Mouse (Mus musculus): Measurements from ENCODE around the gene Lemd1.

Gene Lemd1

GRCm38 (mm10) chr1:132291706-132292105, 100.5 kb downstream of the Lemd1 start:
- DNase-seq (ENCODE audit: low spot score) = no peak

DNA sequence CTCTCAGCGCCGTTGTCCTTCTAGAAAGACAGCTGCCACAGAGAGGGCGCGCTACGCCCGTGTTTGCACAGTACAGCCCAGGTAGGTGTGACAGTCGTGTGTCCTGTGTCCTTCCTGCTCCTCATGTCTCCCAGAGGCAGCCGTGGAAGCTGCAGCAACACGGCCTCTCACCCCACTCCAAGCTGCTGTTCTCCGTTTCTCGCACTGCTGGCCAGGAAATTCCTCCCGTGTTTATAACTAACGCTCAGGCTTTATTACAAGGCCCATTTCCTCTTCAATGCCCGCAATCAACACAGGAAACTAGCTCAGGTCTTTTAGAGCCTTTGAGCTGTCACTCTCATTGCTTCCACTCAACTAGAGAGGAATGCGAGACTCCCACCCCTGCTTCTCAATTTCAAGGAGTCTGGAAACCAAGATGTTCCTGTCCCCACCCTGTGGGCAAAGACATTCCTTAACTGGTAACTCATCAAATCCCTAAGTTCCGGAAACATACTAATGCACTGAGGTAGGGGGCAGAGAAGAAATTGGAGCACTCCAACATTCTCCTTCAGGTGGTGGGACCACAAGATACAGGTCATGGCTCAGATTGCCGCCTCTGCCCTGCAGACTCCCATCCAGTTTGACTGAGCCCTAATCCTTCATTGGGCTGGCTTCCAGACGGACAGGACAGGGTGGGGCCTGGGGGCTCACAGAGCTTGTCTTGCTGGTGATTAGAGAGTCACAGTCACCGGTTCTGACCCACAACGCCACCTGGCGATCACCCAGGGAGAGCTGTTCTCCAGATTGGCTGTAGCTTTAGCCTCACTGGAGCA, 101.3 kb downstream of the Lemd1 start:
- DNase-seq (ENCODE audit: low spot score) = no peak

GRCm38 (mm10) chr1:132295506-132295905, 104.3 kb downstream of the Lemd1 start:
- DNase-seq (ENCODE audit: low spot score) = no peak

DNA sequence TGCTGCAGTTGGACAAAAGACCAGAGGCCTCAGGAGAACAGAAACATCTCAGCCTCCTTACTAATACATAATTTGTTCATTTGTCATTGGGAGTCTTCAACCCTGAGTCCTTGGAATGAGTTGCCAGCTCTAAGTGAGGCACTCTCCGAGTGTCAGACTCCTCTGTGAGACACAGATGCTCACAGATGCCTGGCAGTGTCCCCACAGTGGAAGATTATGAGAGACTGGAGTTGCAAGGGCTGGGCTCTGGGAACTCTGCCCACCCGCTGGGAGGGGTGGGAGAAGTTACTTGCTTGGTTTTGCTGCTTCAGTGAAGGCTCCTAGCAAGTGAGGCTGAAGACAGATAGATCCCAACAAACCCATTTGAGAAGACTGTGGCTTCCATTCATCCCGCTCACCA, 104.8 kb downstream of the Lemd1 start:
- DNase-seq (ENCODE audit: low spot score) = no peak

DNA sequence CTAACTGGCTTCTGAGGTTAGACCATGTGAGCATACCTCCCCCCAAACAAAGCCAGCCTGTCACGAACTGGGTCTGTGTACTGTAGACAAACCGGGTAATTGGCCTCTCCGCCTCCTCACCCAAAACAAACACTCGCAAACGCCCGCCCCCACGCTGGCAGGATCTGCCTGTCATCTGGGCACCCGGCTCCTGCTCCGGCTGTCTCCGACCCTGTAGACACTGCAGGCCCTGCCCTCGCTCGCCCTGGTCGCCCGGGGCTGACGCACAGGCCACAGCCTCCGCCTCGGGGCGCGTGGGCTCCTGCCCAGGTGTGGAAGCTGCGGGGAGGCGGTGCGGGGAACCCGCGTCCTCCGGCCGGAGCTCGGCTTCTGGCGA, 107.2 kb downstream of the Lemd1 start, which contains the start of gene Klhdc8a:
Gene Klhdc8a, plus strand, starts transcription at position 202 of the 376 bp plus-strand sequence.
- DNase-seq (ENCODE audit: low spot score) = peak; percentile 37

DNA sequence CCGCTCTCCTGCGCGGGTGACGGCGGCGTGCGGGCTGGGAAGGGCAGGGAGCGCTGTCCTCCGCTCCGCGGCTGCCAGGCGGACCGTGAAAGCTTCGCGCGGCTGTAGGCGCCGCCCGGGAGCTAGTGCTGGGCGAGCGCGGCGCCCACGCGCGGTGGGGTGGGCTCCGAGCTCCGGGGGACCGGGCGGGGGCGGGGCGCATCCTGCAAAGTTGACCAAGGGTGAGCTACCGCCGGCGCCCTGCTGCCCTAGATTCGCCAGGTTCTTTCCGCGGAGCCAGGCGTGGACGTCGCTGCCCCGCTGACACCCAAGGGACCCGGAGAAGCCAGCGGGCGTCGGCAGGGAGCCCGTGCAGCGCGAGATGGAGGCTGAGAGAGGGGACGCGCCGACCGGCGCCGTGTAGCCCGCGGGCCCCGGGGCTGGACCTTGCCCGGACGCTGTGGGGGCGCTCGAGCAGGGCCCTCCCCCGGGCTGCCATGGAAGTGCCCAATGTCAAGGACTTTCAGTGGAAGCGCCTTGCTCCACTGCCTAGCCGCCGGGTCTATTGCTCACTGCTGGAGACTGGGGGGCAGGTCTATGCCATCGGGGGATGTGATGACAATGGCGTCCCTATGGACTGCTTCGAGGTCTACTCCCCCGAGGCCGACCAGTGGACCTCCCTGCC, 107.7 kb downstream of the Lemd1 start:
- DNase-seq (ENCODE audit: low spot score) = no peak

GRCm38 (mm10) chr1:132299744-132300143, 108.5 kb downstream of the Lemd1 start:
- DNase-seq (ENCODE audit: low spot score) = no peak

DNA sequence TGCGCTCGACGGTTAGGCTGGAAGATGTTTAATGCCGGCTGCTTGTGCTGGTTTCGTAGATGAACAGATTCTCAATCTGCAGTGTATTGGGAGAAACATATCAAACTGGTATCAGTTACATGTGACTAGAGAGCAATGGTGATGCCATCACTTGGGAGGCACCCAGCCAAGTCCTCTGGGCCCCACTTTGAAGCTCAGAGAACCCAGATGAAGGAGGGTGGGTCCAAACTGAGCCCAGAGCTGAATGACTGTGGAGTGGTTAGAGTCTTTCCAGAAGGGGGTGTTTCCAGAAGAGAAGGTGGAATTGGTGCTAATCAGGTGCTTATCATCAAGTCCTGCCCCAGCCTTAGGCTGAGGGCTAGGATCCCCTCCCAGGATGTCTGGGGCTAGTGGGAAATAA, 110.0 kb downstream of the Lemd1 start:
- no peak for DNase-seq (ENCODE audit: low spot score)

DNA sequence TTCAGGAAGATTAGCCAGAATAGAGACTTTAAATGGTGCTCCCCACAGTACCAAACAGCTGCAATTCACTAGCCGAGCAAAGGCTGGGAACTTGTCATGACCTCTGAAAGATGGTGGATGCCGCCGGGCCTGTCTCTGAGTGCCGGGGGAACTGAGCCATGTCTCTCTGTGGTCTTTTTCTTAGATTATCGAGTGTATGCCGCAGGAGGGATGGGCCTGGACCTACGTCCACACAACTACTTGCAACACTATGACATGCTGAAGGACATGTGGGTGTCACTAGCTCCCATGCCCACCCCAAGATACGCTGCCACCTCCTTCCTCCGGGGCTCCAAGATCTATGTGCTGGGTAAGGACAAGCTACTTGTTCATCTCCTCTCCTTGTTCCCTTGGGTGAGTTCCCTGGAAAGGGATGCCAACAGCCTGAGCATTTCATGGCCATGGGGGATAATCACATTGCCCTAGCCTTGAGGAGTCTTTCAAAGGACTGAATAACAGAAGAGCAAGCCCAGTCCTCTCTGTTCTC, 111.2 kb downstream of the Lemd1 start:
- DNase-seq (ENCODE audit: low spot score) = no peak

GRCm38 (mm10) chr1:132304618-132305214, 113.5 kb downstream of the Lemd1 start:
- no peak for DNase-seq (ENCODE audit: low spot score)

- DNase-seq (ENCODE audit: low spot score) = no peak
These were observed 114.9 kb downstream of the Lemd1 start for GRCm38 (mm10) chr1:132306160-132306559.

DNA sequence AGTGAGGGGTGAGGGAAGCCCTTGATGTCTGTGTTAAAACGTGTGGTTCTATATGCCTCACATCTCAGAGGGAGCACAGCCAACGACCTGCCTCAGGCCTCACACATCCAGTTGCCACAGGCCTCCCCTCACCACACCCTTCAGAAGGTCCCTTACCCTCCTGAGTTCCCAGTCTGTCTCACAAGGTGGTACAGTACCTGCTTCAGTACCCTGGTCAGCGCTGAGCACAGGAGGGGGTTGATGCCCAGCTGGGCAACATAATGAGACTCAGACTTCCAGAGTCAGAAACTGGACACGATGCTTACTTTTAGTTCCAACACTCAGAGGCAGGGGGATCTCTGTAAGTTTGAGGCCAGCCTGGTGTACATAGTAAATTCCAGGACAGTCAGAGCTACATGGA, 115.6 kb downstream of the Lemd1 start:
- DNase-seq (ENCODE audit: low spot score) = no peak

GRCm38 (mm10) chr1:132307962-132308361, 116.7 kb downstream of the Lemd1 start:
- DNase-seq (ENCODE audit: low spot score) = no peak

GRCm38 (mm10) chr1:132308674-132309073, 117.4 kb downstream of the Lemd1 start:
- no peak for DNase-seq (ENCODE audit: low spot score)

Measured in testis, postnatal 14 days (tissue).